Mouse (Mus musculus) liver, postnatal 0 days (tissue): ENCODE data around the gene Ap3b1. TPM values are rescaled to one million over a fixed set of nuclear protein-coding genes. Genes with fewer than 3 reads are reported as not detected.

Source experiments
- ATAC-seq: fragments of 200-750 bp; cut with Nextera tagmentation; 2 replicates; pipeline ENCODE4 v1.8.0; 2017; ENCODE audit warnings: mild to moderate bottlenecking, moderate library complexity
- DNase-seq: peaks from one replicate; pipeline ENCODE4 v3.0.0-alpha.2; 2016
- H3K27ac ChIP-seq: fragments of 300-500 bp; sonication (generic); 2 replicates; pipeline ENCODE4 v1.5.1; 2014; ENCODE audit warnings: antibody characterized with exemption, moderate library complexity, mild to moderate bottlenecking, low read depth
- H3K27me3 ChIP-seq: fragments of 300-500 bp; sonication (generic); 2 replicates; pipeline ENCODE4 v1.6.1; 2014; ENCODE audit warnings: low read length, control low read depth, mixed read lengths; ENCODE audit not compliant: insufficient read depth
- H3K36me3 ChIP-seq: fragments of 300-500 bp; sonication (generic); replicated peaks from 2 replicates; pipeline ENCODE4 v1.6.1; 2014; ENCODE audit warnings: mild to moderate bottlenecking, control low read depth, low read length, moderate library complexity, mixed read lengths; ENCODE audit not compliant: insufficient read depth
- H3K4me1 ChIP-seq: fragments of 300-500 bp; sonication (generic); 2 replicates; pipeline ENCODE4 v1.6.1; 2014; ENCODE audit warnings: antibody characterized with exemption, mild to moderate bottlenecking, control low read depth; ENCODE audit not compliant: insufficient read depth
- H3K4me2 ChIP-seq: fragments of 300-500 bp; sonication (generic); 2 replicates; pipeline ENCODE4 v1.6.1; 2014; ENCODE audit warnings: low read depth, mild to moderate bottlenecking, low read length, moderate library complexity, mixed read lengths
- H3K4me3 ChIP-seq: fragments of 300-500 bp; sonication (generic); 2 replicates; pipeline ENCODE4 v1.5.1; 2014; ENCODE audit warnings: low read depth, low read length
- H3K9ac ChIP-seq: fragments of 300-500 bp; sonication (generic); replicated peaks from 2 replicates; pipeline ENCODE4 v1.6.1; 2014; ENCODE audit warnings: mild to moderate bottlenecking, moderate library complexity
- H3K9me3 ChIP-seq: fragments of 300-500 bp; sonication (generic); 2 replicates; pipeline ENCODE4 v1.6.1; 2016; ENCODE audit warnings: mild to moderate bottlenecking, control low read depth, low read length, mixed read lengths
- CTCF ChIP-seq: sonication (generic); IDR thresholded peaks from 2 replicates; pipeline ENCODE4 v1.5.1; 2016; ENCODE audit warnings: antibody characterized with exemption, low read depth
- EP300 ChIP-seq: IDR thresholded peaks from 2 replicates; pipeline ENCODE4 v1.6.1; 2016; ENCODE audit warnings: antibody characterized with exemption, low read depth, mild to moderate bottlenecking
- WGBS: fragments of 180-500 bp; shearing (Covaris S2); extraction: QIAGEN DNeasy Blood & Tissue Kit; methylation state at CpG from one replicate; pipeline ENCODE4 v1.1.7; 2014; ENCODE audit not compliant: insufficient replicate concordance; 5-methylcytosine and 5-hydroxymethylcytosine counted together
- polyA plus RNA-seq: library from polyadenylated mRNA; unstranded; fragments of >200 nt; fragmentation: Nextera tagmentation; extraction: Ambion mirVana; gene quantifications from 2 replicates; pipeline ENCODE4 v1.2.1, GENCODE M21; 2015

Gene Ap3b1
- polyA plus RNA-seq, 1 experiment from 2014 or later, result 15.1 TPM

DNA sequence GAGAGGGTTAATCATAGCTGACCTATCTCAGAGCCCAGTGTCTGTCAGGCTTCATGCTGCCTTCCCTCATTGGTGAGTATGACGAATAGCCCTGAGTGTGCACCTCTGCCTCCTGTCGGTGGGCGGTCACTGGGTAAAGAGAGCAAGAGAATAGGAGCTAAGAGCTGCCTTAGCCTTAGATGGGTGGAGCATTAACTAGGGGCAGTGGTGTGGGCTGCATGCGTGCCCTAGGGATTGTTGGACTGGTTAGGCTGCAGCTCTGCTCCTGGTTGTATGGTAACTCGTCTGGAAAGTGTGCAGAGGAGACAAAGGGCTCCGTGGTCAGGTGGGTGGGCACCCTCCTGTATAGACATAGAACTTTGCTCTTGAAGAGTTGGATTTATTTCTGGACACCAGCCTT lies 157.8 kb downstream of the Ap3b1 start:
- Histone ChIP-seq H3K4me1 (no peaks in the 10 kb centered on the region), H3K36me3 (peaks cover 4% of the 10 kb centered on the region; the same call in 1 of the 2 replicates), H3K27me3 (no peaks in the 10 kb centered on the region), H3K27ac (no peak overlapping the region), H3K4me2 (no peak overlapping the region), H3K9me3 (no peaks in the 10 kb centered on the region), H3K4me3 (no peak overlapping the region), H3K9ac (no peak overlapping the region)
- no peak for ATAC-seq
- TF ChIP-seq CTCF, result no peak
- TF ChIP-seq EP300, result no peak
- no peak for DNase-seq
- WGBS, result 77% methylated on average over 6 of the region's 6 CpGs

DNA sequence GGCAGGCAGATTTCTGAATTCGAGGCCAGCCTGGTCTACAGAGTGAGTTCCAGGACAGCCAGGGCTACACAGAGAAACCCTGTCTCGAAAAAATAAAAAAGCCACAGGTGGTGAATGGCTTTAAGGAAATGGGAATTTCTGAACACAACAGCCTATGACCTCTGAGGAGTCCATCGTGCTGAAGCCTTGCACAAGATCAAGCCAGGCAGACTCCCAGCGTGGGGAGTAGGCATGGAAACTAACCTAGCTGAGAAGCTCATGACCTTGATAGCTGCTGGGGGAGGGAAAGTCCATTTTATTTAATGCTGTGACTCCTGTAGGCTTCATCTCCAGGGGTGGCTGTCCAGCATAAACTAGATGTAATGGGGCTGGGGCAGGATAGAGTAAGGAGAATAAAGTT lies 159.4 kb downstream of the Ap3b1 start:
- Histone ChIP-seq H3K27me3 (no peaks in the 10 kb centered on the region), H3K36me3 (peaks cover 4% of the 10 kb centered on the region; the same call in 1 of the 2 replicates), H3K9ac (no peak overlapping the region), H3K4me3 (no peak overlapping the region), H3K4me1 (no peaks in the 10 kb centered on the region), H3K9me3 (no peaks in the 10 kb centered on the region), H3K4me2 (no peak overlapping the region), H3K27ac (no peak overlapping the region)
- WGBS, result 86% methylated on average over 4 of the region's 4 CpGs
- TF ChIP-seq EP300 (no peak), CTCF (no peak)
- ATAC-seq (no peak), DNase-seq (no peak)

DNA sequence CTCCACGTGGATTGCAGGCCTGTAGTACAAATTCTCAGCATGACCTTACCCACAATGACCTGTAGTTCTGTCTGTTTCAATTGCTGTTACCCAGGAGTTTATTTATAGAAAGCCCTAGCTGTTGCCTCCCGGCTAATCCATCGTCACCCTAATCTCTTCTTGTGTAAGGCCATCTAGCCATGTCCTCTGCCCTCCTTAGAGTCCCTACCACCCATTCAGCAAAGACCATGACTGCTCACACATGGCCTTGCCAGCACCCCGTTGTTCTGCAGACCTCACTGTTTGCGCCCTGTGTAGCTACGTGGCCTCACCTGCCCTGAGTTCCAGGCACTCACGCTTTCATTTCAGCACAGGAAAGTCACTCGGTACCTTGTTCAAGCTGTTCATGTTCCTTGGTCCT lies 160.5 kb downstream of the Ap3b1 start:
- Histone ChIP-seq H3K4me1 (no peaks in the 10 kb centered on the region), H3K4me2 (no peak overlapping the region), H3K27ac (no peak overlapping the region), H3K36me3 (peaks cover 4% of the 10 kb centered on the region; the same call in 1 of the 2 replicates), H3K9me3 (no peaks in the 10 kb centered on the region), H3K27me3 (no peaks in the 10 kb centered on the region), H3K4me3 (no peak overlapping the region), H3K9ac (no peak overlapping the region)
- DNase-seq, result no peak
- no peak for ATAC-seq
- TF ChIP-seq CTCF (no peak), EP300 (no peak)
- 82% methylated on average over 8 of the region's 8 CpGs for WGBS

DNA sequence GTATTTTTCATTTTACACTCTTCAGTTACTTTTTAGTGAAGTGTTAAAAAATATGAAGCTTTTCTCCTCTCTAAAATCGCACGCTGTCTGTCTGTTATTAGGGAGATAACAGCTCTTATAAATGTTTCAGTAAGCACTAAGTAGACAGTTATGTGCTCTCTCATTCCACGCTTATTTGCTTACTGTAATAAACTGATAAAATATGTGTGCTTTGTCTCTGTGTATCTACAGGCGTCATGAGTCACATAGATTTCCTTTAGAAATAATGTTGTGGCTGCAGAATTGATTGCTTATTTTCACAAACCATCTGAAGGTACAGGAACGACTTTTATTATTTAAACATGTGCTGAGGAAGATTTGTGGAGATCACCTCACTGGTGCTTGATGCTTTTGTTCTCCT lies 164.5 kb downstream of the Ap3b1 start:
- ATAC-seq (peak; percentile 68), DNase-seq (no peak)
- Histone ChIP-seq H3K4me2 (no peak overlapping the region), H3K9ac (no peak overlapping the region), H3K4me1 (no peaks in the 10 kb centered on the region), H3K4me3 (no peak overlapping the region), H3K27me3 (no peaks in the 10 kb centered on the region), H3K36me3 (peaks cover 8% of the 10 kb centered on the region), H3K27ac (0 out of 2 replicates have a peak overlapping the region, but pooled peaks have one; percentile 16), H3K9me3 (no peaks in the 10 kb centered on the region)
- WGBS, result 41% methylated on average over 5 of the region's 5 CpGs
- TF ChIP-seq EP300 (peak; percentile 89), CTCF (no peak)

DNA sequence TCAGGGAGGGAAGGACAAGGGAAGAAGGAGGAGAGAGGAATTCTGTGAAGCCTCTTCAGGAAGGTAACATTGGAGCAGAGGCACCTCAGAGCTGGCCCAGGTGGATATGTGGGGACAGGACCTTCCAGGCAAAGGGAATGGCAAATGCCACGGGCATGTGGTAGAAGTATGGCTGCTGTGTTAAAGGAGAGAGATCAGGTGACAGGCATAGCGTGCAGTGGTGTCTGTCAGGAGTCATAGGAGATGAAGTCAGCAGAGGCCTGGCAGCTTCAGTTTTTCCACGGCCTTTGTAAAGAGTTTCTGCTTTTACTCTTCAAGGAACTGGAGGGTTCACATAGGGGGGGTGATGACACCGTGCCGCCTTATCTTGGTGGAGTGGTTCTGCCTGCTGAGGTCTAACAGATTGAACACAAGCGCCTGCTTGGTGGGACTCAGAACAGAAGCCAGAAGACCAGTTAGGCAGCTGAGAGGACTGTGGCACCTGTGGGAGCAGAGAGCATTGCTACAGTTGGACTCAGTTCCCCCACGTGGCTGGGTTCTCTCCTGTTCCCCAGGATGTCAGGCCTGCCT lies 166.0 kb downstream of the Ap3b1 start:
- ATAC-seq (peak; percentile 68), DNase-seq (no peak)
- TF ChIP-seq EP300, result 0 out of 2 replicates have a peak, but pooled peaks have one; percentile 45
- no peak for TF ChIP-seq CTCF
- 48% methylated on average over 7 of the region's 7 CpGs for WGBS
- no peaks in the 10 kb centered on the region for H3K27me3 ChIP-seq
- H3K27ac ChIP-seq, result no peak overlapping the region
- no peaks in the 10 kb centered on the region for H3K9me3 ChIP-seq
- no peak overlapping the region for H3K9ac ChIP-seq
- H3K4me1 ChIP-seq, result no peaks in the 10 kb centered on the region
- peaks cover 18% of the 10 kb centered on the region for H3K36me3 ChIP-seq
- H3K4me3 ChIP-seq, result no peak overlapping the region
- H3K4me2 ChIP-seq, result no peak overlapping the region

DNA sequence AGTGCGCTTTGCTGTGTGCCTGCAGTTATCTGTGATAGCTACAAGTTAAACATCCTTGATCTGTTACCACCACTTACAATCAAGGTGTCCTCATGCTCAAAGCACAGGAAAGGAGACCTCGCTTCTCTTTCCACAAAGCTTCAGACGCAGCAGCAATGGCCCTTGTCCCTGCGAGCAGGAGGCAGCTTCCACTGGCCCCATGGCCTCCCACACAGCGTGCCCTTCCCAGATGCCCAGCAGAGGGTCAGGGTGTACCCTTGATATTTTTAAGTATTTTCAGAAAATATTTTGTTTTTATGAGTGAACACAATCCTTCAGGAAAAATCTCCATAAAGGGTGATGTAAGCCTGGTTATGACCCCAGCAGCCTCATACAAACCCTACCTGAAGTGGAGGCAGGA lies 170.4 kb downstream of the Ap3b1 start:
- no peak overlapping the region for H3K27ac ChIP-seq
- TF ChIP-seq CTCF, result no peak
- TF ChIP-seq EP300, result no peak
- H3K4me1 ChIP-seq, result no peaks in the 10 kb centered on the region
- H3K4me3 ChIP-seq, result no peak overlapping the region
- WGBS, result 90% methylated on average over 5 of the region's 5 CpGs
- no peaks in the 10 kb centered on the region for H3K9me3 ChIP-seq
- H3K27me3 ChIP-seq, result no peaks in the 10 kb centered on the region
- DNase-seq, result no peak
- ATAC-seq, result no peak
- peaks cover 26% of the 10 kb centered on the region for H3K36me3 ChIP-seq
- H3K9ac ChIP-seq, result no peak overlapping the region
- H3K4me2 ChIP-seq, result no peak overlapping the region
